Mouse (Mus musculus) layer of hippocampus, adult 2 months (tissue): ENCODE results near the gene Rgs16. TPM values are rescaled to one million over a fixed set of nuclear protein-coding genes. Genes with fewer than 3 reads are reported as not detected.
"Not testable (repeated sequence)": the region's sequence is repeated elsewhere in the genome, so short reads cannot be mapped to it uniquely, and the experiment has no call there.

ENCODE experiments used
- DNase-seq, 2 experiments: peaks; one replicate each; pipeline ENCODE4 v3.0.0; 2022; ENCODE audit warnings: low spot score in 2 of 2
- H3K27ac ChIP-seq: fragments of 200-600 bp; 2 replicates; pipeline ENCODE4 v1.8.1; 2022
- H3K4me3 ChIP-seq: fragments of 200-600 bp; 2 replicates; pipeline ENCODE4 v1.8.1; 2022; ENCODE audit warnings: mild to moderate bottlenecking
- CTCF ChIP-seq: fragments of 200-600 bp; conservative IDR thresholded peaks from 2 replicates; pipeline ENCODE4 v1.8.1; 2022; ENCODE audit warnings: antibody characterized with exemption, mild to moderate bottlenecking, moderate library complexity
- total RNA-seq, 2 experiments: library from RNA; stranded (reverse); gene quantifications; 2 replicates each; pipeline ENCODE4 v1.2.3; 2021

The Rgs16 gene
- total RNA-seq, 2 experiments from 2014 or later, result 5.5 TPM

DNA sequence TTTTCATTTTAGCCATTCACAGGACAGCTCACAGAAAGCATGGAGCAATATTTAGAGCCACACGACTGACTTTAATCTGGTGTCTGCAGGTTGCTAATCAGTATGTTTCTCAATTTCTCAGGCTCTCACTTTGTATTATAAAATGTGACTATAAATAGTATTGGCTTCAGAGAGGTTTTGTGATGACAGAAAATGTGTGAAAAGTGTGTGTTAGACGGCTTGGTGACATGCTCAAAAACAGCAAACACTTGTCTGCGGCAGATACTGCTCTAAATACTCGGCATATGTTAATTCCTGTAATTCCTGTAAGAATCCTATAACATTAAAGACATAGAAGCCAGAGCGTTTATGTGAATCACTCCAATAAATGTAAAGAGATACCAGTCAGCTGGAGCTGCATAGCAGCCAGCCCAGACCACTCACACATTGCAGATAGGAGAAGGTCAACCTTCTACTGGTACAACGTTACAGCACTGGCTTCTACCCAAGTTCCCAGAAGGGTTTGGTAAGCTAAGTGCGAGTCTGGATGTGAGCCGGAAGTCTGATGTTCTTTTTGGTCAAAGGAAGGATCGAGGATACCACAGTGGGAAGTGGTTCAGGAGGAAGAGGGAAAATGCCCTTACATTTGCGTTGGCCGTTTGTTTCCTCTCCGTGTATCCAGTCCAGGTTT lies 7.8 kb downstream of the Rgs16 start:
- TF ChIP-seq CTCF, result no peak

DNA sequence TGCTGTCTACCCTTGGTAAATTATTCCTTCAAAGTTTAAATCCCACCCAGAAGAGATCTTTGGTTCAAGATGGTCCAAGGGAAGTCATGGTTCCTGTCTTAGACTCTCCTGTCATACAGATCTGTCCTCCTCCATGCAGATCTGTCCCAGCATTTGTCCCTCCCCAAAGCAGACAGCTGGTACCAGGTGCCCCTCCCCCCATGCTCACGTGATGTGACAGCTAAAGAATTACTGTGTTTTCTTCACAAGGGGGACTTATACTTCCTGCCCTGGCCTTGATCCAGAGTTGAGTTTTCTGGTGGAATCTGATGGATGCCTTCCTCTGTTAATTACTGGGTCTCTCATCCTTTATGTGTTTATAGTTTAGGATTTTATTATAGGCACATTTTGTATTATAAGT lies 8.4 kb downstream of the Rgs16 start:
- no peak for TF ChIP-seq CTCF
- no peak for DNase-seq
- Histone ChIP-seq H3K27ac (no peak overlapping the region), H3K4me3 (no peak overlapping the region)

More for the DNA sequence above, 7.8 kb downstream of the Rgs16 start:
- DNase-seq, result no peak
- Histone ChIP-seq H3K4me3 (no peak overlapping the region), H3K27ac (no peak overlapping the region)

DNA sequence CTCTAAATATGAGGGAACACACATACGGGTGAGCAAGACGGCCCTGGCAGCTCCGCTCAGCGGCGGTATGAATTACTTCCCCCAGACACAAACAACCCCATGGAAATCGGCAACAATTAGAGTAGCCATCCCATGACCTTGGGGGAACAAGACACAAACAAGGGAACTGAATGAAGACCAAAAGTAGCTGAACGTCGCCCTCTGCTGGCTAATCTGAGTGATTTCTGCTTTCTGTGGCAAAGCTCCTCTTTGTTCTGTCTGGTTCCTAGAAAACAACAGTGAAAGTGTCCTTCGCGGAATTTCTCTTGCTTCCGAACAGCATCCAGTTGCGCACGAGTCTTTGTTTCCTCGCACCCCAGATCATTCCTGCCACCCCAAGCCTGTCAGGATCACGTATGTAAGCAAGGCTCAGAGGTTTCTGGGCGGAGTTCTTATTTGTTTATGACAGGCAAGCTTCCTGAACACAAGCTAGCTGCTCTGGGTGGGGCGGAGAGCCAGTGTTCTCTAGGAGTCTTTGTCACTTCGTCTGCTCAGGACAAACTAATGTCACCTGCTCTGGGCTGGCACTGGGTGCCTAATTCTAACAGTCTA lies 9.2 kb downstream of the Rgs16 start, which contains the start of gene Rnasel:
Gene Rnasel, plus strand, starts transcription at position 216 of the 591 bp plus-strand sequence.
- peak within 1 kb of the TSS; percentile 36 for H3K27ac ChIP-seq
- peak; percentile 40 to 68 for DNase-seq
- TF ChIP-seq CTCF, result peak; percentile 87
- peak within 1 kb of the TSS; percentile 43 for H3K4me3 ChIP-seq

- TF ChIP-seq CTCF, result no peak
- Histone ChIP-seq H3K27ac (no peak overlapping the region), H3K4me3 (no peak overlapping the region; the same call in 1 of the 2 replicates)
- no peak for DNase-seq
Observed at GRCm38 (mm10) chr1:153750054-153750453, 9.9 kb downstream of the Rgs16 start.

DNA sequence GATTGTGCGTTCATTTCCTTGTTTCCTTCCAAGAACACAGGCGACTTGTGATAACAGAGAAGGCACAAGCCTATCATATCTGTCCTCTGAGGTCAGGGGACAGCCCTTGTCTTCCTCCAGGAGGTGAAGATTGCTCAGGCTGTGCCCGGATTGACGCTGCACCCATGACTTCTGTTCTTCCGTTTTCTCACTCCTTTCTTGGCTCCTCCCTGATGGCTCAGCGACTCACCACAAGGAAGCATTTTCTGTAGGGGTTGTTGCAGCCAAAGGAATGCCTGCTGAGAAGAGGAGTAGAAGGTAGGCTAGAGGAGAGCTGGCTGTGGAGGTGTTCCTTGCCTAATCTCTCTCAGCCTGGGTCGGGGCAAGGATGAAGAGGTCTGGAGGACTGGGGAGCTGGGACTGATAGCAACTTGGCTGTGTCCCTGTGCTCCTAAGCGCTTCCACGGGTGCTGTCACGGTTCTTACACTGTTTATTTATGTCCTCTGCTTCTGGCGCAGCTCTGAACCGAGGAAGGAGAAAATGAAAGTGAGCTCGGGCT lies 11.7 kb downstream of the Rgs16 start:
- no peak for DNase-seq
- H3K4me3 ChIP-seq, result peak overlapping the region; percentile 43
- peak overlapping the region; percentile 46; the same call in 1 of the 2 replicates for H3K27ac ChIP-seq
- TF ChIP-seq CTCF, result no peak

GRCm38 (mm10) chr1:153752521-153752920 lies 12.4 kb downstream of the Rgs16 start:
- Histone ChIP-seq H3K4me3 (peak overlapping the region; percentile 43; the same call in 1 of the 2 replicates), H3K27ac (no peak overlapping the region)
- no peak for TF ChIP-seq CTCF
- DNase-seq, result no peak

- no peak for TF ChIP-seq CTCF
- Histone ChIP-seq H3K27ac (no peak overlapping the region), H3K4me3 (no peak overlapping the region)
- DNase-seq, result no peak
Observed at GRCm38 (mm10) chr1:153753725-153754464, 13.7 kb downstream of the Rgs16 start.

- no peak for DNase-seq
- 0 out of 2 replicates have a peak, but pooled peaks have one; percentile 4 for TF ChIP-seq CTCF
- H3K4me3 ChIP-seq, result no peak overlapping the region
- H3K27ac ChIP-seq, result no peak overlapping the region
Observed at GRCm38 (mm10) chr1:153764136-153764535, 24.0 kb downstream of the Rgs16 start.

- no peak for TF ChIP-seq CTCF
- Histone ChIP-seq H3K27ac (no peak overlapping the region), H3K4me3 (no peak overlapping the region)
- no peak for DNase-seq
Observed at GRCm38 (mm10) chr1:153766298-153766697, 26.1 kb downstream of the Rgs16 start.

DNA sequence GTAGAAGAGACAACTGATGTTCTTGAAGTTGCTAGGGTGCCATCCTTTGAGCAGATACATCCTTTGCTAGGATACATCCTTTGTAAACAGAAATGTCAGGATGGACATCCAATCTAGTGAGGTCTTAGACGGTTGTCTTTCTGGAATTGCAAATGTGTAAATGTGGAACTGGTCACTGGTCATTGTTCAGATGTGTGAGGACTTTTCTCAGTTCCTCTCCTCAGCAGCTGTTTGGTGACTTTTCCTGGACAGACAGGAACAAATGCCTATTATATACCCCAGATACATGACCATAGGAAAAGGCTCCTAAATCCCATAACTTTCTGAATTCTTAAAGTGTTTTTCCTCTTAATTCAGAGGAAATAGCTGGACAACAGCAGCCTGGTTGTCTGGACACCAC lies 27.1 kb downstream of the Rgs16 start:
- no peak for TF ChIP-seq CTCF
- DNase-seq, result no peak
- H3K4me3 ChIP-seq, result no peak overlapping the region
- H3K27ac ChIP-seq, result no peak overlapping the region

- DNase-seq, result no peak
- TF ChIP-seq CTCF, result no peak
- no peak overlapping the region for H3K4me3 ChIP-seq
- H3K27ac ChIP-seq, result no peak overlapping the region
Observed at GRCm38 (mm10) chr1:153768465-153768864, 28.3 kb downstream of the Rgs16 start.

DNA sequence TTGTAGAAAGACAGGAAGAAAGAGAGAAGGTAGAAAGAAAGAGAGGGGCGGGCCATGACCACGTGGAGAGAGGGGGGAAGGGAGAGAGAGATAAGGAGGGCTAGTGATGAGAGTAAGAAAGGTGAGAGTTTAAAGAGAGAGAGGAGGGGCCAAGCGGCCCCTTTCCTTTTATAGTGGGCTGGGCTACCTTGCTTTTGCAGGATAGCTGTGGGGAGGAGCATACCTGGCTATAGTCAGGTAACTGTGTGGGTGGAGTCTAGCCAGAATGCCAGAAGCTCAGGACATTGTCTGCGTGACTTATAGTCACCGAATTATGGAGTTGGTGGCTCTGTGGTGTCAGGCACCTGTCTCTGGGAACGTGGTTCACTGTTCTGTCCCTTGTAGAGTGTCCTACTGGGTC lies 29.4 kb downstream of the Rgs16 start:
- not testable (repeated sequence) for H3K27ac ChIP-seq, DNase-seq, H3K4me3 ChIP-seq

- no peak overlapping the region for H3K4me3 ChIP-seq
- DNase-seq, result no peak
- no peak for TF ChIP-seq CTCF
- no peak overlapping the region for H3K27ac ChIP-seq
Observed at GRCm38 (mm10) chr1:153769998-153770775, 30.0 kb downstream of the Rgs16 start.
